Mouse (Mus musculus) thymus, postnatal 10 days (tissue): Measurements from ENCODE around the gene Dbx1.

Source experiments
- DNase-seq, 2 experiments: peaks; one replicate each; pipeline ENCODE4 v3.0.0; 2021; ENCODE audit warnings: low spot score in 2 of 2

The Dbx1 gene

GRCm38 (mm10) chr7:49632391-49632790 lies 4.3 kb downstream of the Dbx1 start:
- DNase-seq: no peak

- no peak for DNase-seq
Observed at GRCm38 (mm10) chr7:49631885-49632284, 4.8 kb downstream of the Dbx1 start.

GRCm38 (mm10) chr7:49620160-49620559 lies 16.5 kb downstream of the Dbx1 start:
- DNase-seq: no peak

GRCm38 (mm10) chr7:49617087-49617486 lies 19.6 kb downstream of the Dbx1 start:
- DNase-seq: no peak

GRCm38 (mm10) chr7:49616258-49616735 lies 20.4 kb downstream of the Dbx1 start:
- peak in 1 of 2 experiments; percentile 75 for DNase-seq

- no peak for DNase-seq
Observed at GRCm38 (mm10) chr7:49604965-49605795, 31.5 kb downstream of the Dbx1 start.

- no peak for DNase-seq
Observed at GRCm38 (mm10) chr7:49604244-49604643, 32.4 kb downstream of the Dbx1 start.

- peak; percentile 72 to 86 for DNase-seq
Observed at GRCm38 (mm10) chr7:49601191-49601975, 35.3 kb downstream of the Dbx1 start.

- no peak for DNase-seq
Observed at GRCm38 (mm10) chr7:49599950-49600349, 36.7 kb downstream of the Dbx1 start.

- no peak for DNase-seq
Observed at GRCm38 (mm10) chr7:49598225-49598624, 38.4 kb downstream of the Dbx1 start.

GRCm38 (mm10) chr7:49597776-49598175 lies 38.9 kb downstream of the Dbx1 start:
- DNase-seq: no peak

GRCm38 (mm10) chr7:49589635-49590034 lies 47.0 kb downstream of the Dbx1 start:
- DNase-seq: no peak

- DNase-seq: no peak
Observed at GRCm38 (mm10) chr7:49586530-49587120, 50.0 kb downstream of the Dbx1 start.

GRCm38 (mm10) chr7:49583176-49583575 lies 53.5 kb downstream of the Dbx1 start:
- no peak for DNase-seq

- DNase-seq: no peak
Observed at GRCm38 (mm10) chr7:49582551-49582950, 54.1 kb downstream of the Dbx1 start.

GRCm38 (mm10) chr7:49581951-49582350 lies 54.7 kb downstream of the Dbx1 start:
- DNase-seq: no peak
